ENCODE assay signal across 13 mouse cellular contexts in the genomic region with DNA sequence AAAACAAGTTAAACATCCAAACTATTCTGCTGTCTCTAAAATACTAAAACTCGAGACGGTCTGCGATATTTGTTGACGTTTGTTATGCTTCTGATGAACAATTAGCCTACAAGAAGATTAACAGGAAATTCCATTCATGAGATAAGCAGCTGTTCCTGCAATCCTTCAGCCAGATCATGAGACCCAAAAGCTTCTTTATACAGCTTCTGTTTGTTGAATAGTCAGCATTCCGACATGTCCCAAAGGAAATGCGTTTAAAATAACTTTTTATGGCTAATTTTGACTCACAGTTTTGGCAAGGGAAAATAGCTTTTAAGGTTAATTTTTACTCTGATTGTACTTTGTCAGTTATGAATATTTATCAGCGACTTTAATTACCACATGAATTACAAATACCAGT. TPM values are rescaled to one million over a fixed set of nuclear protein-coding genes. Genes with fewer than 3 reads are reported as not detected.
A peak's percentile ranks its signal among the peaks of the same experiment; 100 is the strongest.
DNase-seq lines count a peak whose midpoint lies in the region; ATAC-seq and TF ChIP-seq lines count a peak whose summit lies in the region.
"Had no signal": no experiment of that assay in that cellular context is flagged by ENCODE, and none has a peak within 500 bp of the region (broad histone marks: within the 10 kb centered on the region; RNA-seq: fewer than 3 reads in every experiment).

No protein-coding gene starts in this region.

- H3K9ac ChIP-seq in embryonic facial prominence, embryonic 14.5 days (ENCODE audit: low read depth, low read length): no peak overlapping the region
- no peak overlapping the region for H3K9ac ChIP-seq in kidney, embryonic 15.5 days
- no peak overlapping the region for H3K9ac ChIP-seq in kidney, postnatal 0 days (ENCODE audit: low read depth, low read length)
- H3K9ac ChIP-seq in hindbrain, embryonic 12.5 days: no peak overlapping the region
- H3K9ac ChIP-seq: hindbrain, embryonic 15.5 days had no signal

- H3K4me2 ChIP-seq in embryonic facial prominence, embryonic 14.5 days (ENCODE audit: low read depth, low read length): no peak overlapping the region
- H3K4me2 ChIP-seq in kidney, embryonic 15.5 days: no peak overlapping the region
- 0 out of 2 replicates have a peak overlapping the region, but pooled peaks have one; percentile 17 for H3K4me2 ChIP-seq in kidney, postnatal 0 days (ENCODE audit: low read length)
- no peak overlapping the region for H3K4me2 ChIP-seq in hindbrain, embryonic 12.5 days (replicated peaks)
- H3K4me2 ChIP-seq: hindbrain, embryonic 15.5 days had no signal

- H3K36me3 ChIP-seq in embryonic facial prominence, embryonic 14.5 days (ENCODE audit: control insufficient read depth, insufficient read depth, low read length): no peaks in the 10 kb centered on the region
- no peaks in the 10 kb centered on the region for H3K36me3 ChIP-seq in embryonic facial prominence, embryonic 10.5 days (replicated peaks)
- H3K36me3 ChIP-seq in kidney, embryonic 15.5 days: no peaks in the 10 kb centered on the region
- H3K36me3 ChIP-seq in C2C12 (ENCODE audit: control insufficient read depth, insufficient read depth): no peaks in the 10 kb centered on the region
- H3K36me3 ChIP-seq in kidney, postnatal 0 days (ENCODE audit: insufficient read depth, low read length): no peaks in the 10 kb centered on the region
- no peaks in the 10 kb centered on the region for H3K36me3 ChIP-seq in hindbrain, embryonic 12.5 days
- H3K36me3 ChIP-seq: hindbrain, embryonic 15.5 days had no signal

- no peak for ATAC-seq in embryonic facial prominence, embryonic 14.5 days (ENCODE audit: low read depth)
- no peak for ATAC-seq in kidney, embryonic 15.5 days (replicated peaks; ENCODE audit: low FRiP score)
- no peak for ATAC-seq in kidney, postnatal 0 days (replicated peaks; ENCODE audit: low FRiP score, low read depth)
- ATAC-seq in hindbrain, embryonic 12.5 days (ENCODE audit: low FRiP score): no peak

- 42% methylated on average over 7 of the region's 7 CpGs for WGBS in embryonic facial prominence, embryonic 14.5 days
- 56% methylated on average over 7 of the region's 7 CpGs for WGBS in embryonic facial prominence, embryonic 10.5 days
- 39% methylated on average over 7 of the region's 7 CpGs for WGBS in kidney, embryonic 15.5 days
- WGBS in kidney, postnatal 0 days: 37% methylated on average over 7 of the region's 7 CpGs
- WGBS in hindbrain, embryonic 12.5 days: 59% methylated on average over 7 of the region's 7 CpGs

- no peaks in the 10 kb centered on the region for H3K79me3 ChIP-seq in C2C12 (ENCODE audit: low read depth)

- H3K27ac ChIP-seq in embryonic facial prominence, embryonic 14.5 days (replicated peaks; ENCODE audit: low read depth, low read length): no peak overlapping the region
- no peak overlapping the region for H3K27ac ChIP-seq in embryonic facial prominence, embryonic 10.5 days (replicated peaks)
- H3K27ac ChIP-seq in kidney, embryonic 15.5 days: peak overlapping the region; percentile 78
- peak overlapping the region; percentile 77 for H3K27ac ChIP-seq in kidney, postnatal 0 days
- H3K27ac ChIP-seq in hindbrain, embryonic 12.5 days: no peak overlapping the region
- H3K27ac ChIP-seq: hindbrain, embryonic 15.5 days had no signal

- DNase-seq in embryonic facial prominence, embryonic 14.5 days (ENCODE audit: low spot score): peak; percentile 73
- DNase-seq in embryonic facial prominence, embryonic 10.5 days (ENCODE audit: low spot score): no peak
- no peak for DNase-seq in kidney, adult 18-20 months
- DNase-seq in kidney, postnatal 0 days (ENCODE audit: low spot score): peak; percentile 92
- DNase-seq in thymus, postnatal 10 days (ENCODE audit: low spot score in 2 of 2): no peak
- DNase-seq: adrenal gland, adult 2 months; cerebellum, adult 11-12 months; spleen, adult 18-20 months; thymus, postnatal 14 days had no signal

- no peak overlapping the region for H3K4me3 ChIP-seq in embryonic facial prominence, embryonic 14.5 days (ENCODE audit: low read depth, low read length)
- no peak overlapping the region for H3K4me3 ChIP-seq in embryonic facial prominence, embryonic 10.5 days
- H3K4me3 ChIP-seq in kidney, embryonic 15.5 days (replicated peaks): no peak overlapping the region
- no peak overlapping the region for H3K4me3 ChIP-seq in C2C12 (ENCODE audit: insufficient read depth, poor library complexity, severe bottlenecking)
- H3K4me3 ChIP-seq in kidney, postnatal 0 days (replicated peaks; ENCODE audit: low read depth, low read length): no peak overlapping the region
- H3K4me3 ChIP-seq in hindbrain, embryonic 12.5 days: no peak overlapping the region
- H3K4me3 ChIP-seq: hindbrain, embryonic 15.5 days had no signal

- peaks cover 7% of the 10 kb centered on the region; the same call in 1 of the 2 replicates for H3K4me1 ChIP-seq in embryonic facial prominence, embryonic 14.5 days (ENCODE audit: control insufficient read depth, insufficient read depth, low read length)
- peaks cover 32% of the 10 kb centered on the region for H3K4me1 ChIP-seq in embryonic facial prominence, embryonic 10.5 days
- H3K4me1 ChIP-seq in kidney, embryonic 15.5 days: peaks cover 27% of the 10 kb centered on the region
- H3K4me1 ChIP-seq in kidney, postnatal 0 days (replicated peaks; ENCODE audit: insufficient read depth, low read length): peaks cover 5% of the 10 kb centered on the region; the same call in 1 of the 2 replicates
- no peaks in the 10 kb centered on the region for H3K4me1 ChIP-seq in hindbrain, embryonic 12.5 days
- H3K4me1 ChIP-seq: hindbrain, embryonic 15.5 days had no signal

- H3K79me2 ChIP-seq in C2C12 (ENCODE audit: control insufficient read depth, insufficient read depth): no peaks in the 10 kb centered on the region

- H3K9me3 ChIP-seq in embryonic facial prominence, embryonic 14.5 days (ENCODE audit: control insufficient read depth, low read length): no peaks in the 10 kb centered on the region
- no peaks in the 10 kb centered on the region for H3K9me3 ChIP-seq in embryonic facial prominence, embryonic 10.5 days
- no peaks in the 10 kb centered on the region for H3K9me3 ChIP-seq in kidney, embryonic 15.5 days (replicated peaks)
- no peaks in the 10 kb centered on the region for H3K9me3 ChIP-seq in kidney, postnatal 0 days (replicated peaks; ENCODE audit: low read length)
- no peaks in the 10 kb centered on the region for H3K9me3 ChIP-seq in hindbrain, embryonic 12.5 days (replicated peaks)
- H3K9me3 ChIP-seq: hindbrain, embryonic 15.5 days had no signal

- no peak overlapping the region for H3ac ChIP-seq in C2C12 (ENCODE audit: control insufficient read depth, insufficient read length, low read depth)

- TF ChIP-seq CTCF in C2C12 (IDR thresholded peaks at IDR 0.05; ENCODE audit: control insufficient read depth, insufficient read depth, insufficient read length): no peak
- TF ChIP-seq CTCF in kidney, postnatal 0 days (IDR thresholded peaks at IDR 0.05; ENCODE audit: low read depth): no peak

- no peaks in the 10 kb centered on the region for H3K27me3 ChIP-seq in embryonic facial prominence, embryonic 14.5 days (replicated peaks; ENCODE audit: control insufficient read depth, insufficient read depth, low read length)
- H3K27me3 ChIP-seq in embryonic facial prominence, embryonic 10.5 days (replicated peaks; ENCODE audit: low read depth, poor library complexity, severe bottlenecking): no peaks in the 10 kb centered on the region
- H3K27me3 ChIP-seq in kidney, embryonic 15.5 days: no peaks in the 10 kb centered on the region
- H3K27me3 ChIP-seq in C2C12 (ENCODE audit: control insufficient read depth, insufficient read depth, insufficient read length): no peaks in the 10 kb centered on the region
- H3K27me3 ChIP-seq in kidney, postnatal 0 days (ENCODE audit: insufficient read depth, low read length): no peaks in the 10 kb centered on the region
- H3K27me3 ChIP-seq in hindbrain, embryonic 12.5 days: no peaks in the 10 kb centered on the region
- H3K27me3 ChIP-seq: hindbrain, embryonic 15.5 days had no signal

TF ChIP-seq in C2C12, 6 proteins besides CTCF, POLR2A, EP300 and RAD21:
- TF ChIP-seq MAX (IDR thresholded peaks at IDR 0.05) (no peak), USF1 (IDR thresholded peaks at IDR 0.05; ENCODE audit: low read depth) (peak; percentile 38), FOSL1 (IDR thresholded peaks at IDR 0.05; ENCODE audit: insufficient read depth, low read length, poor library complexity, severe bottlenecking) (no peak), MYOD1 (IDR thresholded peaks at IDR 0.05; ENCODE audit: control insufficient read depth, insufficient read length, low read depth) (peak; percentile 94), CEBPB (IDR thresholded peaks at IDR 0.05; ENCODE audit: low read depth) (no peak), MYOG (IDR thresholded peaks at IDR 0.05; ENCODE audit: control insufficient read depth, extremely low read depth, insufficient read length) (no peak)

RNA-seq across cellular contexts. Expression of a gene that starts 46.3 kb away (rescaled TPM):
- 52.6 and 57.0 TPM in 2 replicates for polyA plus RNA-seq in embryonic facial prominence, embryonic 14.5 days (2014; fragmentation: Nextera tagmentation; extraction: Ambion mirVana)
- polyA plus RNA-seq in embryonic facial prominence, embryonic 10.5 days (2016; fragmentation: Nextera tagmentation; extraction: Ambion mirVana): 48.4 and 50.7 TPM in 2 replicates
- polyA plus RNA-seq in kidney, embryonic 15.5 days (2015; fragmentation: Nextera tagmentation; extraction: Ambion mirVana): 26.1 and 29.5 TPM in 2 replicates
- polyA plus RNA-seq in C2C12 (2012; fragmentation: generic; extraction: Trizol): 164 TPM
- polyA plus RNA-seq in kidney, postnatal 0 days (2015; fragmentation: Nextera tagmentation; extraction: Ambion mirVana): 24.6 and 31.7 TPM in 2 replicates
- polyA plus RNA-seq in hindbrain, embryonic 12.5 days (2016; fragmentation: Nextera tagmentation; extraction: Ambion mirVana): 381 and 469 TPM in 2 replicates

Comparison
In these comparisons a context has a peak if more than half of its experiments do, and no peak if none do; other contexts are left out.
1. DNase-seq: peak in embryonic facial prominence, embryonic 14.5 days (single experiment) and kidney, postnatal 0 days (single experiment); none in embryonic facial prominence, embryonic 10.5 days (single experiment), kidney, adult 18-20 months (single experiment) and thymus, postnatal 10 days (0 of 2).
2. H3K27ac ChIP-seq: peak in kidney, embryonic 15.5 days (single experiment) and kidney, postnatal 0 days (single experiment); none in embryonic facial prominence, embryonic 14.5 days (single experiment), embryonic facial prominence, embryonic 10.5 days (single experiment) and hindbrain, embryonic 12.5 days (single experiment).